Mouse (Mus musculus) cerebellum, adult 2 months (tissue): ENCODE results near the gene E130311K13Rik. TPM values are rescaled to one million over a fixed set of nuclear protein-coding genes. Genes with fewer than 3 reads are reported as not detected.

Experiments
- DNase-seq, 2 experiments: peaks; one replicate each; pipeline ENCODE4 v3.0.0; 2021
- H3K27ac ChIP-seq: fragments of 200-500 bp; 2 replicates; pipeline ENCODE4 v1.5.1; 2012; ENCODE audit warnings: low read length, control low read depth, inconsistent platforms; ENCODE audit not compliant: insufficient read depth
- H3K27me3 ChIP-seq: fragments of 200-500 bp; 2 replicates; pipeline ENCODE4 v1.6.1; 2012; ENCODE audit warnings: inconsistent platforms, mild to moderate bottlenecking, low read length, moderate library complexity; ENCODE audit not compliant: control insufficient read depth, insufficient read depth
- H3K4me1 ChIP-seq: fragments of 200-500 bp; 2 replicates; pipeline ENCODE4 v1.6.1; 2011; ENCODE audit warnings: low read length; ENCODE audit not compliant: control insufficient read depth, insufficient read depth
- H3K4me3 ChIP-seq: fragments of 200-500 bp; replicated peaks from 2 replicates; pipeline ENCODE3; 2011; ENCODE audit warnings: mild to moderate bottlenecking, low read depth, low read length, control low read depth; ENCODE audit not compliant: insufficient read depth
- CTCF ChIP-seq: fragments of 200-500 bp; IDR thresholded peaks from 2 replicates; pipeline ENCODE4 v1.5.1; 2011; ENCODE audit warnings: low read depth, mild to moderate bottlenecking, control low read depth, low read length, moderate library complexity, borderline replicate concordance; ENCODE audit not compliant: insufficient read depth
- POLR2A ChIP-seq: fragments of 200-500 bp; IDR thresholded peaks from 2 replicates; pipeline ENCODE4 v1.6.1; 2011; ENCODE audit warnings: low read length, control low read depth, borderline replicate concordance; ENCODE audit not compliant: insufficient read depth
- WGBS: fragments of 180-500 bp; shearing (Covaris S2); methylation state at CpG from one replicate; pipeline ENCODE4 v1.1.7; 2018; 5-methylcytosine and 5-hydroxymethylcytosine counted together
- polyA plus RNA-seq: library from polyadenylated mRNA; depleted of rRNA; stranded (reverse); fragments of >200 nt; gene quantifications from 2 replicates; pipeline ENCODE4 v1.2.3, GENCODE M21; 2012; rRNA removed

The E130311K13Rik gene
- polyA plus RNA-seq, 1 experiment: 4.7 TPM

DNA sequence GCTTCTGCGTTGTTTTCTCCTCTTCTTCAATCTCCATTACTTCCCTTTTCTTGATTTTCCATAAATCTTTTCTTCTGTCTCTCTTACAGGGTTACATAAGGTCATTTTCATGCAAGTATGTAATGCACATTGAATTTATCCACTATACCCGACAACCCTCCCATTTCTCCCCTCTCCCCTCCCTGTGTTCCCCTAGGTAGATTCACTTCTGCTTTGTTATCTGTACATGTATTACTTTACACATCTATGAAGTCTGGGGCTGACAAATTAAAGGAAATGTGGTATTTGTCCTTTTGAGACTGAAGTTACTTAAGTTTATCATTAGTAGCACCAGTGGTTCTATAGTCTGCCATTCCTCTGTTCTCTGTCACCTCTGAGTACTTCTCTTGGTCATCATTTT lies 48.2 kb downstream of the E130311K13Rik start:
- H3K4me3 ChIP-seq: no peak overlapping the region
- DNase-seq: no peak
- 94% methylated on average over 2 of the region's 2 CpGs for WGBS
- H3K27ac ChIP-seq: no peak overlapping the region
- no peaks in the 10 kb centered on the region for H3K4me1 ChIP-seq
- H3K27me3 ChIP-seq: no peaks in the 10 kb centered on the region
- TF ChIP-seq POLR2A (no peak), CTCF (no peak)

DNA sequence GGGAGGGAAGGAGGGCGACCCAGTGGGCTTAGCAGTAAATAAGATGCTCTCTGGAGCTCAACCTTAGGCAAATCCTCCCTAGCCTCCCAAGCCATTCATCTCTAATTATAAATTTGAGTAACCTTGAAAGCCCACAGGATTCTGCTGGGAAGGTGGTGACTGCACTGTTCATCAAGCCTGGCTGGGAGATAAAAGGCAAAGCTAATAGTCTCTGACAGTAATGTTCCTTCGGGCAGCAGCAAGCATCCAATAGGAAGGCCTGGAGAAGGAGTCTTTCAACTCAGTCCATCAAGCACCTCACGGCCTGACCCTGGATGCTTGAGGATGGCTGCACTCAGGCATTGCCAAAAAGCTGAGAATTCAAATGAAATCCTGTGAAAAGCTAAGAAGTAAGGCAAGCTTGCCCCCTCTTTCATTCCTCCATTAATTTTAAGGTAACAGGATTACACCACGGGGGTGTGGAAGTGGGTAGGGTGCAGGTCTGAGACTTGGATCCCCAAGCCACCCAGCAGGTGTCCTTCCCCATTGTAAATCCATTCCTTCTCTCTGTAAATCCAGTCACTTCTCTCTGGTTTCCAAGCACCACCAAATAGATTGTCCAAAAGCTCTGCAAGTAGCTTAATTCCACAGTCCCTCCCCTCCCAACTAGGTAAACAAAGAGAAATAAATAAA lies 50.1 kb downstream of the E130311K13Rik start:
- no peak overlapping the region for H3K4me3 ChIP-seq
- WGBS: 52% methylated on average over 4 of the region's 4 CpGs
- H3K4me1 ChIP-seq: no peaks in the 10 kb centered on the region
- no peak for DNase-seq
- no peak overlapping the region for H3K27ac ChIP-seq
- H3K27me3 ChIP-seq: no peaks in the 10 kb centered on the region
- TF ChIP-seq CTCF: no peak
- TF ChIP-seq POLR2A: no peak

DNA sequence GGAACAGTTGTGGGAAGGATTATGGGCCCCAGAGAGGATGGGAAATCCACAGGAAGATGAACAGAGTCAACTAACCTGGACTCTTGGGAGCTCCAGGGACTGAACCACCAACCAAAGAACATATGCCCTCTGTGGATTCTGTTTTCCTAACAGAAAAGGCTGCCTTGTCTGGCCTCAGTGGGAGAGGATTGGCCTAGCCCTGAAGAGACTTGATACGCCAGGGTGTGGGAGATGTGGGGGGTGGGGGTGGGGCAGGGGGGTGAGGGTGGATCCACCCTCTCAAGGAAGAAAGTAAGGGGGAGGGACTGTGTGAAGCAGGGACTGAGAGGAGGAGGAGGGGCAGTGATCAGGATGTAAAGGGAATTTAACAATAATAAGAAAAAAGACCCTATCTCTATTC lies 56.5 kb downstream of the E130311K13Rik start:
- TF ChIP-seq POLR2A (no peak), CTCF (no peak)
- Histone ChIP-seq H3K27me3 (no peaks in the 10 kb centered on the region), H3K4me1 (no peaks in the 10 kb centered on the region), H3K4me3 (no peak overlapping the region), H3K27ac (no peak overlapping the region)
- DNase-seq: no peak
- 60% methylated on average over 1 of the region's 1 CpGs for WGBS

DNA sequence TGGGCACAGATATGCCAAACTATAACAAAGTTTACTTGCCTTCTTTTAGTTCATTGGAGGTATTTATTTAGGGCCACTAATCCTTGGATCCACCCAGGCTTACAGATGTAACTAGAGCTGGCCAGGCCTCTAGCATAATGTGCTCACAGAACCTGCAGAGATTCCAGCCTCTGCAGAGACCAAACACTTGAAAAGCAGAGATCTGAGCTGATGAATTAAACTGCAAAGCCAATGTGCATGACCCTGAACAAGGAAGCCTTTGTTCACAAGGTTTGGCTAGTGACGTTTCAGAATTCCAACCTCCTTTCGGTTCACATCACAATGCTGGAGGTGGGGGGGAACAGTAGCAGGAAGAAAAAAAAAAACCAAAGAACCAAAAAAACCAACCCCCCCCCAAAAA lies 58.0 kb downstream of the E130311K13Rik start:
- H3K27ac ChIP-seq: no peak overlapping the region
- WGBS: 25% methylated on average over 2 of the region's 2 CpGs
- H3K4me3 ChIP-seq: no peak overlapping the region
- no peaks in the 10 kb centered on the region for H3K27me3 ChIP-seq
- TF ChIP-seq CTCF (no peak), POLR2A (no peak)
- DNase-seq: no peak
- no peaks in the 10 kb centered on the region for H3K4me1 ChIP-seq

DNA sequence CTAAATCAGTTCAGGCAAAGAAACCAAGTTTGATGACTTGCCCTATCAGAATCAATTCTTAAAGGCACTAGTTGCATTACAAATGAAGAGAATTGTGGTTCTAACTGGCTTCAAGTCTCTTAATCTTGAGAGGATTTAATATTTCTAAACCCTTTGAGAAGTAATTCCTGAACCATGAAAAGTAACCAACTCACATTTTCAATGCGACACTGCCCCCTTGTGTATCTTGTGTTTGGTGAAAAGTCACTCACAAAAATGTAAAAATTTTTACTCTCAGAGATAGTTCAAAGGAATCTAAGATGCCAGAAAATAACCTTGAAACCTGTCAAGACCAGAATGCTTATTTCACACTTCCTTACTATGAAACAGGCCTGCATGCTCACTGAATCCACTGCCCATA lies 61.0 kb downstream of the E130311K13Rik start:
- DNase-seq: no peak
- no peak overlapping the region for H3K4me3 ChIP-seq
- no peaks in the 10 kb centered on the region for H3K27me3 ChIP-seq
- no peak for TF ChIP-seq POLR2A
- TF ChIP-seq CTCF: no peak
- WGBS: 60% methylated on average over 1 of the region's 1 CpGs
- H3K4me1 ChIP-seq: no peaks in the 10 kb centered on the region
- no peak overlapping the region for H3K27ac ChIP-seq

- H3K27me3 ChIP-seq: no peaks in the 10 kb centered on the region
- no peak for DNase-seq
- H3K4me3 ChIP-seq: no peak overlapping the region
- 33% methylated on average over 2 of the region's 2 CpGs for WGBS
- H3K27ac ChIP-seq: no peak overlapping the region
- no peaks in the 10 kb centered on the region for H3K4me1 ChIP-seq
- no peak for TF ChIP-seq CTCF
- no peak for TF ChIP-seq POLR2A
These were observed 64.2 kb downstream of the E130311K13Rik start for GRCm38 (mm10) chr3:63865069-63865468.

Other genes with a start within 250 kb of the E130311K13Rik start
- 13.1 and 14.3 TPM in 2 replicates for gene Plch1, start 30.0 kb downstream of the E130311K13Rik start, polyA plus RNA-seq
- 21.2 and 23.0 TPM in 2 replicates for gene Slc33a1, start 35.3 kb upstream of the E130311K13Rik start, polyA plus RNA-seq
- 20.5 and 20.7 TPM in 2 replicates for gene Gmps, start 46.6 kb upstream of the E130311K13Rik start, polyA plus RNA-seq
- 0.51 and 0.54 TPM in 2 replicates for gene Vmn2r1, start 152.1 kb upstream of the E130311K13Rik start, polyA plus RNA-seq
- 0.85 and 1.2 TPM in 2 replicates for gene Vmn2r2, start 212.5 kb upstream of the E130311K13Rik start, polyA plus RNA-seq